Comparison of ENCODE assay signal across 8 mouse cellular contexts in genomic region chr9:103302666-103303065, GRCm38 (mm10). TPM values are rescaled to one million over a fixed set of nuclear protein-coding genes. Genes with fewer than 3 reads are reported as not detected.
DNase-seq lines count a peak whose midpoint lies in the region; ATAC-seq and TF ChIP-seq lines count a peak whose summit lies in the region.

No protein-coding gene starts in this region.

- POLR2A ChIA-PET in Patski (lab: Charles Lee), result interaction anchor here (0.7 kb wide), 1 partner anchor 60 kb away, joined by 3 read pairs; no protein-coding TSS in a partner anchor

- intact Hi-C loops in heart, postnatal 25 days (cut with DNase I), result loop anchor here (1.0 to 10.0 kb wide), 4 partner anchors 75 to 678 kb away; partner anchors contain the start of genes Anapc13 and Cep63
- intact Hi-C loops in heart, postnatal 10 days (cut with DNase I), result loop anchor here (1.0 to 5.0 kb wide), 3 partner anchors 75 to 290 kb away; no protein-coding TSS in a partner anchor

- DNase-seq in heart, adult 18-20 months, result peak; percentile 47 to 76
- no peak for DNase-seq in heart, postnatal 25 days (ENCODE audit: low spot score)
- no peak for DNase-seq in Patski (ENCODE audit: low read depth, low spot score)
- DNase-seq in cerebellum, postnatal 36 days, result peak; percentile 43 to 60
- DNase-seq in heart, postnatal 10 days, result peak; percentile 66 to 83
- DNase-seq in layer of hippocampus, postnatal 25 days (ENCODE audit: extremely low spot score in 1 of 2, low spot score in 1 of 2), result peak; percentile 30 to 75
- peak; percentile 35 to 78 for DNase-seq in lung, postnatal 4 days
- DNase-seq in spleen, postnatal 10 days (ENCODE audit: low spot score in 2 of 2), result peak; percentile 64 to 81

- in situ Hi-C loops in Patski (cut with MboI; ENCODE audit: low pct_unique_long_range_greater_than_20kb), result loop anchor here (5.0 to 10.0 kb wide), 4 partner anchors 188 to 678 kb away; partner anchors contain the start of genes Anapc13, Cep63 and Rab6b

- peak; percentile 85 for TF ChIP-seq CTCF in Patski (IDR thresholded peaks at IDR 0.05)

- no peaks in the 10 kb centered on the region for H3K27me3 ChIP-seq in Patski

- ATAC-seq in Patski, result no peak

- CTCF ChIA-PET in Patski (lab: Charles Lee), result interaction anchor here (1.0 to 1.7 kb wide), 3 partner anchors 94 to 665 kb away, joined by 3 to 5 read pairs (median 4); no protein-coding TSS in a partner anchor

RNA-seq across cellular contexts. Expression of gene 1300017J02Rik, which starts 2.2 kb away (rescaled TPM):
- not detected for total RNA-seq in heart, adult 18-20 months (2021)
- total RNA-seq in heart, postnatal 25 days (2021), result under 1 TPM in 1 of 2 experiments, not detected in 1; 0.14 TPM
- 0.12 TPM for polyA plus RNA-seq in Patski (2021)
- total RNA-seq in heart, postnatal 10 days (2021), result under 1 TPM; 0.27 to 0.50 TPM
- 1 to 10 TPM in 1 of 2 experiments, under 1 TPM in 1; 0.66 to 1.3 TPM for total RNA-seq in layer of hippocampus, postnatal 25 days (2021)

RNA-seq across cellular contexts. Expression of gene Topbp1, which starts 2.3 kb away (rescaled TPM):
- 10 to 100 TPM in 1 of 2 experiments, 1 to 10 TPM in 1; 9.0 to 13.4 TPM for total RNA-seq in heart, adult 18-20 months (2021)
- total RNA-seq in heart, postnatal 25 days (2021), result 10 to 100 TPM in 1 of 2 experiments, 1 to 10 TPM in 1; 9.8 to 12.2 TPM
- polyA plus RNA-seq in Patski (2021), result 56.9 TPM
- 10 to 100 TPM; 26.8 to 26.9 TPM for total RNA-seq in heart, postnatal 10 days (2021)
- total RNA-seq in layer of hippocampus, postnatal 25 days (2021), result 10 to 100 TPM; 19.6 to 22.8 TPM

Comparison
In these comparisons a context has a peak if more than half of its experiments do, and no peak if none do; other contexts are left out.
1. DNase-seq: peak in heart, adult 18-20 months (2 of 2), cerebellum, postnatal 36 days (2 of 2), heart, postnatal 10 days (2 of 2), layer of hippocampus, postnatal 25 days (2 of 2), lung, postnatal 4 days (2 of 2) and spleen, postnatal 10 days (2 of 2); none in heart, postnatal 25 days (single experiment) and Patski (single experiment).